Mouse (Mus musculus) cerebellum, adult 2 months (tissue): Measurements from ENCODE around the gene Msh3. TPM values are rescaled to one million over a fixed set of nuclear protein-coding genes. Genes with fewer than 3 reads are reported as not detected.

Source experiments
- DNase-seq, 2 experiments: peaks; one replicate each; pipeline ENCODE4 v3.0.0; 2021
- H3K27ac ChIP-seq: fragments of 200-500 bp; 2 replicates; pipeline ENCODE4 v1.5.1; 2012; ENCODE audit warnings: low read length, control low read depth, inconsistent platforms; ENCODE audit not compliant: insufficient read depth
- H3K27me3 ChIP-seq: fragments of 200-500 bp; 2 replicates; pipeline ENCODE4 v1.6.1; 2012; ENCODE audit warnings: inconsistent platforms, mild to moderate bottlenecking, low read length, moderate library complexity; ENCODE audit not compliant: control insufficient read depth, insufficient read depth
- H3K4me1 ChIP-seq: fragments of 200-500 bp; 2 replicates; pipeline ENCODE4 v1.6.1; 2011; ENCODE audit warnings: low read length; ENCODE audit not compliant: control insufficient read depth, insufficient read depth
- H3K4me3 ChIP-seq: fragments of 200-500 bp; replicated peaks from 2 replicates; pipeline ENCODE3; 2011; ENCODE audit warnings: mild to moderate bottlenecking, low read depth, low read length, control low read depth; ENCODE audit not compliant: insufficient read depth
- CTCF ChIP-seq: fragments of 200-500 bp; IDR thresholded peaks from 2 replicates; pipeline ENCODE4 v1.5.1; 2011; ENCODE audit warnings: low read depth, mild to moderate bottlenecking, control low read depth, low read length, moderate library complexity, borderline replicate concordance; ENCODE audit not compliant: insufficient read depth
- POLR2A ChIP-seq: fragments of 200-500 bp; IDR thresholded peaks from 2 replicates; pipeline ENCODE4 v1.6.1; 2011; ENCODE audit warnings: low read length, control low read depth, borderline replicate concordance; ENCODE audit not compliant: insufficient read depth
- WGBS: fragments of 180-500 bp; shearing (Covaris S2); methylation state at CpG from one replicate; pipeline ENCODE4 v1.1.7; 2018; 5-methylcytosine and 5-hydroxymethylcytosine counted together
- polyA plus RNA-seq: library from polyadenylated mRNA; depleted of rRNA; stranded (reverse); fragments of >200 nt; gene quantifications from 2 replicates; pipeline ENCODE4 v1.2.3, GENCODE M21; 2012

The Msh3 gene
- polyA plus RNA-seq, 1 experiment, result 25.1 TPM

- WGBS, result 74% methylated on average over 5 of the region's 5 CpGs
Measured at GRCm38 (mm10) chr13:92326030-92326429, 28.8 kb downstream of the Msh3 start.

GRCm38 (mm10) chr13:92320770-92321169, 34.0 kb downstream of the Msh3 start:
- WGBS, result 93% methylated on average over 5 of the region's 5 CpGs
- H3K27ac ChIP-seq, result no peak overlapping the region
- H3K4me1 ChIP-seq, result no peaks in the 10 kb centered on the region; the same call in 1 of the 2 replicates
- DNase-seq, result no peak
- H3K4me3 ChIP-seq, result no peak overlapping the region
- no peaks in the 10 kb centered on the region for H3K27me3 ChIP-seq
- TF ChIP-seq CTCF (no peak), POLR2A (no peak)

More at GRCm38 (mm10) chr13:92326030-92326429, 28.8 kb downstream of the Msh3 start:
- Histone ChIP-seq H3K4me3 (no peak overlapping the region), H3K27ac (no peak overlapping the region), H3K27me3 (no peaks in the 10 kb centered on the region), H3K4me1 (no peaks in the 10 kb centered on the region; the same call in 1 of the 2 replicates)
- TF ChIP-seq CTCF (no peak), POLR2A (no peak)
- no peak for DNase-seq

- Histone ChIP-seq H3K4me3 (no peak overlapping the region), H3K27ac (no peak overlapping the region), H3K4me1 (no peaks in the 10 kb centered on the region; the same call in 1 of the 2 replicates), H3K27me3 (no peaks in the 10 kb centered on the region)
- no peak for DNase-seq
- WGBS, result 88% methylated on average over 5 of the region's 5 CpGs
- TF ChIP-seq POLR2A (no peak), CTCF (no peak)
Measured at GRCm38 (mm10) chr13:92314613-92315012, 40.2 kb downstream of the Msh3 start.

GRCm38 (mm10) chr13:92305680-92306079, 49.1 kb downstream of the Msh3 start, which contains the start of gene Gm20379:
Gm20379 (plus strand) TSS chr13:92305980.
- DNase-seq, result no peak
- no peak within 1 kb of the TSS for H3K27ac ChIP-seq
- no peaks in the 10 kb centered on the region for H3K4me1 ChIP-seq
- WGBS, result 96% methylated on average over 11 of the region's 11 CpGs
- TF ChIP-seq POLR2A (no peak), CTCF (no peak)
- no peaks in the 10 kb centered on the region for H3K27me3 ChIP-seq
- no peak within 1 kb of the TSS for H3K4me3 ChIP-seq

- H3K27ac ChIP-seq, result no peak overlapping the region
- DNase-seq, result no peak
- 96% methylated on average over 5 of the region's 5 CpGs for WGBS
- TF ChIP-seq CTCF, result no peak
- no peak for TF ChIP-seq POLR2A
- H3K4me3 ChIP-seq, result no peak overlapping the region
- H3K4me1 ChIP-seq, result no peaks in the 10 kb centered on the region
- H3K27me3 ChIP-seq, result no peaks in the 10 kb centered on the region
Measured at GRCm38 (mm10) chr13:92304291-92304690, 50.5 kb downstream of the Msh3 start.

- TF ChIP-seq POLR2A, result no peak
- no peak for TF ChIP-seq CTCF
- WGBS, result 76% methylated on average over 8 of the region's 8 CpGs
- Histone ChIP-seq H3K4me3 (no peak overlapping the region), H3K27ac (no peak overlapping the region), H3K27me3 (no peaks in the 10 kb centered on the region), H3K4me1 (no peaks in the 10 kb centered on the region)
- no peak for DNase-seq
Measured at GRCm38 (mm10) chr13:92303062-92303948, 51.5 kb downstream of the Msh3 start.

- no peak overlapping the region for H3K27ac ChIP-seq
- 89% methylated on average over 4 of the region's 4 CpGs for WGBS
Measured at GRCm38 (mm10) chr13:92302466-92302865, 52.3 kb downstream of the Msh3 start.

GRCm38 (mm10) chr13:92301754-92302153, 53.0 kb downstream of the Msh3 start:
- H3K27ac ChIP-seq, result no peak overlapping the region
- H3K4me1 ChIP-seq, result no peaks in the 10 kb centered on the region
- DNase-seq, result no peak
- TF ChIP-seq CTCF (no peak), POLR2A (no peak)
- 80% methylated on average over 4 of the region's 4 CpGs for WGBS
- no peak overlapping the region for H3K4me3 ChIP-seq
- no peaks in the 10 kb centered on the region for H3K27me3 ChIP-seq

More at GRCm38 (mm10) chr13:92302466-92302865, 52.3 kb downstream of the Msh3 start:
- H3K4me1 ChIP-seq, result no peaks in the 10 kb centered on the region
- no peak for TF ChIP-seq CTCF
- no peak for DNase-seq
- no peaks in the 10 kb centered on the region for H3K27me3 ChIP-seq
- H3K4me3 ChIP-seq, result no peak overlapping the region
